Mouse (Mus musculus) MEL (cell line): Measurements from ENCODE around the gene Myl6.

Source experiments
- CHD1 ChIP-seq: IDR thresholded peaks from 2 replicates; pipeline ENCODE4 v1.6.1; 2012; ENCODE audit warnings: low read depth, mild to moderate bottlenecking, inconsistent platforms, low read length, improper control_type of control experiment
- CTCF ChIP-seq, 3 experiments: IDR thresholded peaks in 2 of 3; conservative IDR thresholded peaks in 1 of 3; 2 replicates each; pipeline ENCODE4 v1.5.1; 2011 to 2012; ENCODE audit warnings: low read length in 3 of 3, low read depth in 2 of 3, mild to moderate bottlenecking in 2 of 3, improper control_type of control experiment in 1 of 3, inconsistent platforms in 1 of 3, mixed read lengths in 1 of 3, moderate library complexity in 1 of 3; ENCODE audit not compliant: control insufficient read depth in 1 of 3, insufficient read depth in 1 of 3, poor library complexity in 1 of 3, severe bottlenecking in 1 of 3
- EP300 ChIP-seq, 2 experiments: IDR thresholded peaks; 2 replicates each; pipeline ENCODE4 v1.6.1; 2011; ENCODE audit warnings: improper control_type of control experiment in 2 of 2, low read length in 2 of 2, low read depth in 1 of 2, mild to moderate bottlenecking in 1 of 2
- ETS1 ChIP-seq: IDR thresholded peaks from 2 replicates; pipeline ENCODE4 v1.6.1; 2012; ENCODE audit warnings: low read depth, mild to moderate bottlenecking, inconsistent platforms, low read length, improper control_type of control experiment, moderate library complexity
- MAFK ChIP-seq: IDR thresholded peaks from 2 replicates; pipeline ENCODE4 v1.6.1; 2011; ENCODE audit warnings: low read depth, mild to moderate bottlenecking, low read length, improper control_type of control experiment, borderline replicate concordance
- POLR2A ChIP-seq, 2 experiments: IDR thresholded peaks; 2 replicates each; pipeline ENCODE4 v1.6.1; 2011 to 2012; ENCODE audit warnings: low read length in 2 of 2, mild to moderate bottlenecking in 2 of 2, control low read depth in 1 of 2, improper control_type of control experiment in 1 of 2, low read depth in 1 of 2, moderate library complexity in 1 of 2; ENCODE audit not compliant: control insufficient read depth in 1 of 2, insufficient read depth in 1 of 2, poor library complexity in 1 of 2
- POLR2AphosphoS5 ChIP-seq: IDR thresholded peaks from 2 replicates; pipeline ENCODE4 v1.6.1; 2012; ENCODE audit warnings: low read depth, borderline replicate concordance, mild to moderate bottlenecking, inconsistent platforms, low read length, moderate library complexity, mixed read lengths
- RAD21 ChIP-seq: IDR thresholded peaks from 2 replicates; pipeline ENCODE4 v1.6.1; 2011; ENCODE audit warnings: mild to moderate bottlenecking, low read depth, low read length, improper control_type of control experiment
- UBTF ChIP-seq: IDR thresholded peaks from 2 replicates; pipeline ENCODE4 v1.6.1; 2012; ENCODE audit warnings: low read depth, mild to moderate bottlenecking, inconsistent platforms, low read length, improper control_type of control experiment, moderate library complexity, borderline replicate concordance; ENCODE audit not compliant: insufficient read depth
- USF1 ChIP-seq: IDR thresholded peaks from 2 replicates; pipeline ENCODE4 v1.6.1; 2014; ENCODE audit warnings: low read depth, mild to moderate bottlenecking, inconsistent platforms, low read length, improper control_type of control experiment, moderate library complexity
- ZC3H11A ChIP-seq: IDR thresholded peaks from 2 replicates; pipeline ENCODE4 v1.6.1; 2012; ENCODE audit warnings: low read depth, mild to moderate bottlenecking, inconsistent platforms, low read length, improper control_type of control experiment

DNA sequence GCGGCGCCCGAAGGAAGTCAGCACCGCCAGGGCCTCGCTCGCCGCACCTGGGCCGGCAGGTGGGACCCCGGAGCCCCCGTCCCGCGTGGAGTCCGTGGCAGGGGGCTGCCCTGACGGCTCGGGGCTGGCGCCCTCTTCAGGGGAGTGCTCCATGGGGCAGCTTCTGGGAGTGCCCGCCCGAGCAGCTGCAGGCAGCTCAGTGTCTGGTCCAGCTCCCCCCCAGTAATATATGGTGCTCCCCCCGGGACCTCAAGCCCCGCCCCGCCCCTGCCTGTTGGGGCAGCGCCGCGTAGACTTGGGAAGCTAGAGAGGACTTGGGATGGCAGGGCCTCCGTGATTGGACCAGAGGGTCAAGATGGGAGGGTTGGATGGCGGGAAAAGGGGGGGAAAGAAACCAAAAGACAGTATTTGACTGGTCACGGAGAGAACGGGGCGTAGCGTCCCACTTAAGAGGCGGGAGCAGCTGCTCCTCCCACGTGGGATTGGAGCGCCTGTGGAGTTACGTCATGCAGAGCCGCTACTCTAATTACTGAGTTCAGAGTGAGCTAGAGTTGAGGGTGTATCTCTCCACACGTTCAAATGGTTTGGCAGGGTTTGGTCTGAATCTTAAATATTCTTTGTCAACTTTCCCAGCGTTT is 31.8 kb upstream of the Myl6 start, which contains the start of gene Esyt1:
- 0 out of 2 replicates have a peak, but pooled peaks have one; percentile 62 for TF ChIP-seq CHD1
- peak in 2 of 3 experiments; percentile 41 to 48; a peak in 5 of 6 replicates for TF ChIP-seq CTCF (IDR thresholded peaks at IDR 0.05 in 2 of 3, conservative IDR thresholded peaks at IDR 0.05 in 1 of 3; ENCODE audit: control insufficient read depth in 1 of 3, insufficient read depth in 1 of 3, low read depth in 2 of 3, low read length in 3 of 3, poor library complexity in 1 of 3, severe bottlenecking in 1 of 3)
- TF ChIP-seq POLR2A (IDR thresholded peaks at IDR 0.05; ENCODE audit: control insufficient read depth in 1 of 2, insufficient read depth in 1 of 2, low read depth in 1 of 2, low read length in 2 of 2, poor library complexity in 1 of 2), result peak; percentile 82 to 89
- TF ChIP-seq EP300 (IDR thresholded peaks at IDR 0.05; ENCODE audit: low read depth in 1 of 2, low read length in 2 of 2), result no peak
- no peak for TF ChIP-seq ZC3H11A
- no peak for TF ChIP-seq POLR2AphosphoS5
- TF ChIP-seq UBTF, result 0 out of 2 replicates have a peak, but pooled peaks have one; percentile 8
- TF ChIP-seq ETS1, result peak; percentile 61
- TF ChIP-seq USF1, result peak; percentile 75
- no peak for TF ChIP-seq MAFK
- no peak for TF ChIP-seq RAD21
